Mouse (Mus musculus) forebrain, embryonic 10.5 days (tissue): ENCODE results near the gene Bhmt. TPM values are rescaled to one million over a fixed set of nuclear protein-coding genes. Genes with fewer than 3 reads are reported as not detected.
"Not testable (repeated sequence)": the region's sequence is repeated elsewhere in the genome, so short reads cannot be mapped to it uniquely, and the experiment has no call there.

Source experiments
- DNase-seq: peaks from one replicate; pipeline ENCODE4 v3.0.0-alpha.2; 2017; ENCODE audit warnings: low spot score; ENCODE audit errors: extremely low spot score
- H3K27ac ChIP-seq: fragments of 300-500 bp; sonication (generic); 2 replicates; pipeline ENCODE4 v1.5.1; 2016; ENCODE audit warnings: mild to moderate bottlenecking
- H3K27me3 ChIP-seq: fragments of 300-500 bp; sonication (generic); 2 replicates; pipeline ENCODE4 v1.6.1; 2016; ENCODE audit warnings: mild to moderate bottlenecking; ENCODE audit not compliant: poor library complexity, severe bottlenecking
- H3K36me3 ChIP-seq: fragments of 300-500 bp; sonication (generic); replicated peaks from 2 replicates; pipeline ENCODE4 v1.6.1; 2016; ENCODE audit warnings: mild to moderate bottlenecking, moderate library complexity
- H3K4me1 ChIP-seq: fragments of 300-500 bp; sonication (generic); 2 replicates; pipeline ENCODE4 v1.6.1; 2016
- H3K4me3 ChIP-seq: fragments of 300-500 bp; sonication (generic); 2 replicates; pipeline ENCODE4 v1.5.1; 2016; ENCODE audit warnings: mild to moderate bottlenecking, moderate library complexity
- H3K9me3 ChIP-seq: fragments of 300-500 bp; sonication (generic); 2 replicates; pipeline ENCODE4 v1.6.1; 2016; ENCODE audit warnings: mild to moderate bottlenecking, moderate library complexity
- WGBS: fragments of 180-500 bp; shearing (Covaris S2); methylation state at CpG from one replicate; pipeline ENCODE4 v1.1.7; 2016; 5-methylcytosine and 5-hydroxymethylcytosine counted together
- polyA plus RNA-seq: library from polyadenylated mRNA; unstranded; fragments of >200 nt; fragmentation: Nextera tagmentation; extraction: Ambion mirVana; gene quantifications from 2 replicates; pipeline ENCODE4 v1.2.1, GENCODE M21; 2016

Bhmt gene
- polyA plus RNA-seq, 1 experiment from 2014 or later, result not detected

DNA sequence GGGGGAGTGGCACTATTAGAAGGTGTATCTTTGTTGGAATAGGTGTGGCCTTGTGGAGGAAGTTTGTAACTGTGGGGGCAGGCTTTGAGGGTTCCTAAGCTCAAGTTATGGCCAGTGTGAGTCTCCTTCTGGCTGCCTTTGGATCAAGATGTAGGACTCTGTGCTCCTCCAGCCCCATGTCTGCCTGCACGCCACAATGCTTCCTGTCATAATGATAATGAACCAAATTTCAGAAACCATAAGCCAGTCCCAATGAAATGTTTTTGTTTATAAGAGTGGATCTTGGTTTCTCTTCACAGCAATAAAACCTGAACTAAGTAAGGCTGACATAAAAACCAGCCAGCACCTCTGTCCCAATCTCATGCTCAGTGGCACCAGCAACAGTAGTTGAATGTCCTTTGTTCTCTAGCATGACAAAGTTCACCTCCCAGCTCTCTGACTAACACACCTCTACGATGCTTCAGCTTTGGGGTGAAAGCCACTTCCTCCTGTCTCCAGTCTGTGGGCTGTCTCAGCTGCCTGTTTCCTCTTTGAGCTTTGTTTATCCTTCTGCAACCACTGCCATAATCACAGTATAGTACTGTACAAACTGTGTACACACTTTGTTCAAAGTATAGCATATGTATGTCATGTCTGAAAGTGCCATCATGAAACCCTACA, 44.6 kb downstream of the Bhmt start:
- H3K27ac ChIP-seq, result no peak overlapping the region
- no peaks in the 10 kb centered on the region for H3K27me3 ChIP-seq
- WGBS, result 84% methylated on average over 2 of the region's 2 CpGs

GRCm38 (mm10) chr13:93582526-93582925, 55.2 kb downstream of the Bhmt start:
- H3K4me1 ChIP-seq, H3K9me3 ChIP-seq, H3K4me3 ChIP-seq, H3K27me3 ChIP-seq, DNase-seq, H3K36me3 ChIP-seq, H3K27ac ChIP-seq: not testable (repeated sequence)
- WGBS, result 89% methylated on average over 9 of the region's 9 CpGs

More for the DNA sequence above, 44.6 kb downstream of the Bhmt start:
- H3K36me3 ChIP-seq, result no peaks in the 10 kb centered on the region
- H3K4me3 ChIP-seq, result no peak overlapping the region
- H3K4me1 ChIP-seq, result no peaks in the 10 kb centered on the region
- H3K9me3 ChIP-seq, result no peaks in the 10 kb centered on the region
- no peak for DNase-seq

GRCm38 (mm10) chr13:93580431-93580830, 57.3 kb downstream of the Bhmt start:
- Histone ChIP-seq H3K4me1 (no peaks in the 10 kb centered on the region), H3K27me3 (no peaks in the 10 kb centered on the region), H3K27ac (no peak overlapping the region), H3K4me3 (no peak overlapping the region), H3K36me3 (no peaks in the 10 kb centered on the region), H3K9me3 (peaks cover 9% of the 10 kb centered on the region)
- 86% methylated on average over 5 of the region's 5 CpGs for WGBS
- DNase-seq, result no peak

DNA sequence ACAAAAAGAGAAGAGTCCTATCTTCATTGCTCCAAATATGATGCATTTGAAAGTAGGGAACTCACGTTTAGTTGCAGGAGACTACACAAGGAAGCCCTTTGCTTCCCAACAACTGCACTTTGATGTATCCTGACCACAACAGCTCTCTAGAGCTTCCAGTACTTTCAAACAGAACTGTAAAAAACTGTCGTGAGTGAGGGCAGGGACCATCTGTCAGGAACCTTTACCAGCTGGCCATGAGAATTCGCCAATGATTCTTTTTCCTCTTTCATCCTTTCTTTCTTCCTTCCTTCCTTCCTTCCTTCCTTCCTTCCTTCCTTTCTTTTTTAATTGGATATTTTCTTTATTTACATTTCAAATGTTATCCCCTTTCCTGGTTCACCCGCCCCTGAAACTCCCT, 68.1 kb downstream of the Bhmt start:
- no peaks in the 10 kb centered on the region for H3K4me1 ChIP-seq
- no peaks in the 10 kb centered on the region for H3K36me3 ChIP-seq
- 75% methylated on average over 4 of the region's 4 CpGs for WGBS
- no peak overlapping the region for H3K4me3 ChIP-seq
- DNase-seq, result no peak
- H3K27ac ChIP-seq, result no peak overlapping the region
- H3K9me3 ChIP-seq, result no peaks in the 10 kb centered on the region
- H3K27me3 ChIP-seq, result no peaks in the 10 kb centered on the region

Other genes starting within 250 kb of the Bhmt start
- gene Jmy, start 138.2 kb downstream of the Bhmt start, polyA plus RNA-seq, result 2.3 and 2.9 TPM in 2 replicates
- 0.11 and 0.16 TPM in 2 replicates for gene Bhmt2, start 36.3 kb upstream of the Bhmt start, polyA plus RNA-seq
- 0.15 TPM in 1 of 2 replicates, not detected in the other for gene Dmgdh, start 36.5 kb upstream of the Bhmt start, polyA plus RNA-seq
- 4.1 and 4.3 TPM in 2 replicates for gene Arsb, start 133.7 kb upstream of the Bhmt start, polyA plus RNA-seq